45 mouse cellular contexts compared by ENCODE assay signal in the genomic region with DNA sequence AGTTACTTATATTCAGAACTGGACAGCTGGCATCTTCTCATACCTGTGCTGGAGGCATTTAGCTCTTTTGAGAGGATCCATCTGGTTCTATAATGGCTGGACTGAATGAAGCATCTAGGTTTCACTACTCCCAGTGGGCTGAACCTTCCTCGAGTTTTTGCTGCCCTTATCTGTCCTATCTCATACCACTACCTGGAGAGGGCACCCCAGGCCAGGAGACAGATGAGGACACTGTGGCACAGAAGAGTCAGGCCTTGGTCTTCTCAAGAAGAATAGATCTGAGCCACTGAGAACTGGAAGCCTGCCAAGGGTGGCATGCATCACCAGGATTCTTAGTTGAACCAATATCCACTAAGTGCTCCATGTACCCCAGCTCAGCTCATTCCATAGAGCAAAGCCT. TPM values are rescaled to one million over a fixed set of nuclear protein-coding genes. Genes with fewer than 3 reads are reported as not detected.
A peak's percentile ranks its signal among the peaks of the same experiment; 100 is the strongest.
DNase-seq lines count a peak whose midpoint lies in the region; ATAC-seq and TF ChIP-seq lines count a peak whose summit lies in the region.
"Had no signal": no experiment of that assay in that cellular context is flagged by ENCODE, and none has a peak within 500 bp of the region (broad histone marks: within the 10 kb centered on the region; RNA-seq: fewer than 3 reads in every experiment).

No protein-coding gene starts in this region.

- no peak for TF ChIP-seq CTCF in testis, adult 2 months (IDR thresholded peaks at IDR 0.05; ENCODE audit: control insufficient read depth, insufficient read depth, insufficient replicate concordance, low read depth, low read length)

- DNase-seq in cerebellum, postnatal 4 days (ENCODE audit: low spot score in 2 of 2) = no peak
- DNase-seq in heart, adult 11 months = peak; percentile 60
- no peak for DNase-seq in heart, postnatal 36 days
- no peak for DNase-seq in testis, postnatal 10 days (ENCODE audit: low spot score)
- no peak for DNase-seq in spleen, postnatal 14 days (ENCODE audit: low spot score in 2 of 2)
- DNase-seq in layer of hippocampus, postnatal 36 days = no peak
- DNase-seq: adrenal gland, adult 8-10 months; gastrocnemius, adult 2 months; gastrocnemius, postnatal 36 days; heart, postnatal 14 days; kidney, adult 9 months; kidney, postnatal 14 days; liver, postnatal 0 days; lung, postnatal 4 days; retina, postnatal 1 day; right cerebral cortex, postnatal 14 days; thymus, adult 18-20 months; thymus, postnatal 25 days had no signal

- no peak for TF ChIP-seq POLR2A in testis, adult 2 months (IDR thresholded peaks at IDR 0.05; ENCODE audit: control insufficient read depth, low read depth, low read length)

- peak overlapping the region; percentile 46 for H3K4me3 ChIP-seq in testis, adult 2 months (ENCODE audit: control insufficient read depth, low read depth, low read length)
- H3K4me3 ChIP-seq: embryonic facial prominence, embryonic 12.5 days; erythroblast, embryonic 14.5 days; gastrocnemius, adult 2 months; liver, embryonic 12.5 days; megakaryocyte, embryonic 14.5 days; midbrain, embryonic 12.5 days; myocyte; neural tube, embryonic 13.5 days; stomach, embryonic 15.5 days had no signal

- no peaks in the 10 kb centered on the region for H3K36me3 ChIP-seq in testis, adult 2 months (ENCODE audit: control insufficient read depth, insufficient read depth, low read length)
- H3K36me3 ChIP-seq: embryonic facial prominence, embryonic 12.5 days; liver, embryonic 12.5 days; stomach, embryonic 15.5 days had no signal

- intact Hi-C loops in heart, postnatal 36 days (cut with DNase I) = no loop called here

- 0 out of 2 replicates have a peak, but pooled peaks have one; percentile 11 for ATAC-seq in cerebellum, adult (ENCODE audit: insufficient number of reproducible peaks, low FRiP score, low TSS enrichment)
- ATAC-seq: forebrain, embryonic 16.5 days; intestine, embryonic 16.5 days; liver, embryonic 12.5 days; liver, postnatal 0 days; lung, postnatal 0 days had no signal

- no peaks in the 10 kb centered on the region for H3K4me1 ChIP-seq in testis, adult 2 months (ENCODE audit: control insufficient read depth, insufficient read depth, low read length)
- H3K4me1 ChIP-seq: liver, embryonic 12.5 days; megakaryocyte, embryonic 14.5 days; midbrain, embryonic 12.5 days; stomach, embryonic 15.5 days had no signal

- no peak overlapping the region for H3K27ac ChIP-seq in testis, adult 2 months (ENCODE audit: control insufficient read depth, insufficient read depth, low read depth, low read length)
- H3K27ac ChIP-seq: embryonic facial prominence, embryonic 12.5 days; gastrocnemius, adult 2 months; liver, embryonic 12.5 days; midbrain, embryonic 12.5 days; neural tube, embryonic 13.5 days; stomach, embryonic 15.5 days had no signal

- no peaks in the 10 kb centered on the region for H3K27me3 ChIP-seq in testis, adult 2 months (ENCODE audit: control insufficient read depth, insufficient read depth, low read length)
- H3K27me3 ChIP-seq: CH12.LX; embryonic facial prominence, embryonic 12.5 days; liver, embryonic 12.5 days; megakaryocyte, embryonic 14.5 days; midbrain, embryonic 12.5 days; neural tube, embryonic 13.5 days; stomach, embryonic 15.5 days had no signal

RNA-seq across cellular contexts. Expression of a gene that starts 9.1 kb away (rescaled TPM):
- not detected for total RNA-seq in heart, postnatal 36 days (2021)
- not detected in 2 replicates for polyA plus RNA-seq in testis, adult 2 months (2012; rRNA removed)
- total RNA-seq in layer of hippocampus, postnatal 36 days (2021) = not detected
- total RNA-seq: adrenal gland, adult 8-10 months; adrenal gland, postnatal 4 days; CH12.LX; ES-E14; gastrocnemius, adult 2 months; gastrocnemius, postnatal 36 days; heart, adult 8-10 months; heart, postnatal 14 days; layer of hippocampus, postnatal 14 days; left cerebral cortex, adult 8-10 months; left cerebral cortex, postnatal 36 days; midbrain, postnatal 0 days had no signal
- polyA plus RNA-seq: C2C12; embryonic facial prominence, embryonic 12.5 days; erythroblast, embryonic 14.5 days; forebrain, embryonic 11.5 days; forebrain, embryonic 16.5 days; heart, embryonic 14.5 days; hindbrain, embryonic 11.5 days; intestine, embryonic 16.5 days; limb, embryonic 14.5 days; liver, embryonic 12.5 days; liver, postnatal 0 days; lung, postnatal 0 days; midbrain, embryonic 12.5 days; midbrain, postnatal 0 days; myocyte; neural tube, embryonic 13.5 days; small intestine, adult 2 months; stomach, embryonic 15.5 days had no signal
